Mouse (Mus musculus) heart, embryonic 12.5 days (tissue): ENCODE data around the gene Zxdc. TPM values are rescaled to one million over a fixed set of nuclear protein-coding genes. Genes with fewer than 3 reads are reported as not detected.

Experiments
- ATAC-seq: fragments of 200-750 bp; cut with Nextera tagmentation; 2 replicates; pipeline ENCODE4 v1.8.0; 2017; ENCODE audit warnings: moderate TSS enrichment, moderate library complexity; ENCODE audit not compliant: insufficient number of reproducible peaks, low FRiP score
- H3K27ac ChIP-seq: fragments of 300-500 bp; sonication (generic); 2 replicates; pipeline ENCODE4 v1.5.1; 2016; ENCODE audit warnings: mild to moderate bottlenecking, moderate library complexity; ENCODE audit not compliant: poor library complexity, severe bottlenecking
- H3K27me3 ChIP-seq: fragments of 300-500 bp; sonication (generic); replicated peaks from 2 replicates; pipeline ENCODE4 v1.6.1; 2016; ENCODE audit warnings: mild to moderate bottlenecking, moderate library complexity
- H3K36me3 ChIP-seq: fragments of 300-500 bp; sonication (generic); 2 replicates; pipeline ENCODE4 v1.6.1; 2016; ENCODE audit warnings: mild to moderate bottlenecking, moderate library complexity
- H3K4me1 ChIP-seq: fragments of 300-500 bp; sonication (generic); replicated peaks from 2 replicates; pipeline ENCODE4 v1.6.1; 2016; ENCODE audit warnings: mild to moderate bottlenecking
- H3K4me2 ChIP-seq: fragments of 300-500 bp; sonication (generic); 2 replicates; pipeline ENCODE4 v1.6.1; 2016; ENCODE audit warnings: mild to moderate bottlenecking, moderate library complexity
- H3K4me3 ChIP-seq: fragments of 300-500 bp; sonication (generic); 2 replicates; pipeline ENCODE4 v1.5.1; 2016; ENCODE audit warnings: mild to moderate bottlenecking
- H3K9ac ChIP-seq: fragments of 300-500 bp; sonication (generic); 2 replicates; pipeline ENCODE4 v1.6.1; 2016; ENCODE audit warnings: mild to moderate bottlenecking, moderate library complexity
- H3K9me3 ChIP-seq: fragments of 300-500 bp; sonication (generic); replicated peaks from 2 replicates; pipeline ENCODE4 v1.6.1; 2016; ENCODE audit warnings: mild to moderate bottlenecking, moderate library complexity
- WGBS: fragments of 180-500 bp; shearing (Covaris S2); methylation state at CpG from one replicate; pipeline ENCODE4 v1.1.7; 2016; 5-methylcytosine and 5-hydroxymethylcytosine counted together
- polyA plus RNA-seq: library from polyadenylated mRNA; unstranded; fragments of >200 nt; fragmentation: Nextera tagmentation; extraction: Ambion mirVana; gene quantifications from 2 replicates; pipeline ENCODE4 v1.2.1, GENCODE M21; 2016

Zxdc gene
- polyA plus RNA-seq, 1 experiment from 2014 or later = 10.0 TPM

GRCm38 (mm10) chr6:90347183-90347582, 22.1 kb upstream of the Zxdc start:
- Histone ChIP-seq H3K4me1 (no peaks in the 10 kb centered on the region), H3K36me3 (no peaks in the 10 kb centered on the region), H3K9ac (no peak overlapping the region), H3K27ac (no peak overlapping the region), H3K4me3 (no peak overlapping the region), H3K4me2 (no peak overlapping the region), H3K9me3 (no peaks in the 10 kb centered on the region), H3K27me3 (peaks cover 7% of the 10 kb centered on the region)
- WGBS = 75% methylated on average over 4 of the region's 4 CpGs
- no peak for ATAC-seq

DNA sequence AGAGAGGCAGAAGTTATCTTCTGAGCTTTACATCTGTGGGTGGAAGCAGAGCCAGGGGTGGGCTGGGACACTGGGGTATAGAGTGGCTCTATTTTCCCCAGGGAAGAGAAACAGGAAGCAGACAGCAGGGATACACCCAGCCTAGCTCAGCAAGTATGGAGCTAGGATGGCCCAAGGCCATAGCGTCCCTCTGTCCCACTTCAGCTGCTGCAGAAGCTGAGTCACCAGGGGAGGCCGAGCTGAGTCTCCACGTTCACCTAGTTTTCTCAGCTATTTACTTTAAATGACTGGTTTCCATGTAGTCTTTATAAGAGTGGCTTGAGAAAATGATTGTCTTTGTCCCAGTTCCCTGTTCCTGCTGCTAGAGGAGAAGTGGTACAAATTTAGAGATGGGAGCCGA, 20.8 kb upstream of the Zxdc start:
- Histone ChIP-seq H3K36me3 (no peaks in the 10 kb centered on the region), H3K27ac (no peak overlapping the region), H3K27me3 (peaks cover 5% of the 10 kb centered on the region), H3K4me1 (no peaks in the 10 kb centered on the region), H3K9ac (no peak overlapping the region), H3K4me2 (no peak overlapping the region), H3K9me3 (no peaks in the 10 kb centered on the region), H3K4me3 (no peak overlapping the region)
- 70% methylated on average over 4 of the region's 4 CpGs for WGBS
- no peak for ATAC-seq

DNA sequence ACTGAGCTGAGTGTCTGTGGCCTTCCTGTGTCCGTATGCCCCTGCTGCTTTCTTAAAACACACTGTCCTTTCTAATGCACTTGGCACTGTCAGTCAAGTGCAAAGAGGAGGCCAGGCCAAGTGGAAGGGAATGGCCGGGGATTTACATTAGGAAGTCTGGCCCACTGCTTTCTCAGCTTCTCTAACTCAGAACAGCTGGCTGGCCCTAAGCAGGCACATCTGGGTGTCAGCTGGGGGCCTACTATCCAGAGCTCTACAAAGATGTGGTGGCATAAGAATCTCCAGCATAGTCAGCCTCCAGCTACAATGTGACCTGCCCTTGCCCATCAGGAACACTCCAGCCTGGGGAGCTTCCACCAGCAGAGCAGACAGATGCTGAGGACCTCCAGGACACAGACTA, 19.3 kb upstream of the Zxdc start:
- Histone ChIP-seq H3K36me3 (no peaks in the 10 kb centered on the region), H3K4me2 (no peak overlapping the region), H3K4me1 (no peaks in the 10 kb centered on the region), H3K27ac (no peak overlapping the region), H3K9me3 (no peaks in the 10 kb centered on the region), H3K4me3 (no peak overlapping the region), H3K9ac (no peak overlapping the region), H3K27me3 (no peaks in the 10 kb centered on the region; the same call in 1 of the 2 replicates)
- WGBS = 59% methylated on average over 2 of the region's 2 CpGs
- no peak for ATAC-seq

DNA sequence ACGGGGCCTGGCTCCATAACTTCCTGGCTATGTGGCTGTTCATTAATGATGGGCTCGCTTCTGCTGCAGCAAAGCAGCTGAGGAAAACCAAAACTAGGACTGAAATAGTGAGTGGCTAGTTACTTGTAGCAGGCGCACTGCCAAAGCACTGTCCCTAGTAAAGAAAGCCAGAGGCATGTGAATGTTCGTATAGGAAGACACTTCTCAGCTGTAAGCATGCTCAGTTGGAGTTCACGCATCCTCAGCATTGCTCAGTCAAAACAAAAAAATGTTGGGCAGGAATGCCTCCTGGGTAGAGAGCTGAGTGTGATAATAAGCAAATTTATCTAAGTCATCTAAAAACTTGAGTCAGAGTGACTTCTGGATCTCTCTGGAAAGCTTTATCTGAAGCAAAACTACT, 11.2 kb upstream of the Zxdc start:
- no peaks in the 10 kb centered on the region for H3K9me3 ChIP-seq
- H3K27me3 ChIP-seq = no peaks in the 10 kb centered on the region; the same call in 1 of the 2 replicates
- no peaks in the 10 kb centered on the region for H3K36me3 ChIP-seq
- ATAC-seq = no peak
- peaks cover 23% of the 10 kb centered on the region for H3K4me1 ChIP-seq
- no peak overlapping the region for H3K4me3 ChIP-seq
- 47% methylated on average over 5 of the region's 5 CpGs for WGBS
- H3K27ac ChIP-seq = no peak overlapping the region
- H3K4me2 ChIP-seq = no peak overlapping the region
- H3K9ac ChIP-seq = no peak overlapping the region

DNA sequence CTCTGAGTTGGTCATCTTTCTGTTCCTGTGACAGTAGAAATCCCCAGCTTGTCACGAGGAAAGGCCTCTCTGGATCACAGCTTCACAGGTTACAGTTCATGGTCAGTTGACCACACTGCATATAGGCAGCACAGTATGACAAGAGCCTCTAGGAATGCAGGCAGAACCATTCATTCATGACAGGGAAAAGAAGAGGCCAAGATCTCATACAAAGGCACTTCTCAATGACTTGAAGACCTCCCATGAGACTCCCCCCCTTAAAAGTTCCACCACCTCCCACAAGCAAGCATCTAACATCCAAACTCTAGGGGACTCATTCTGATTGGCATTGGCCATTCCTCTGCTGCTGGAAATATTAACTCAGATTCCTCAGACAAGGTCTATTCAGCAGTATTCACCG, 9.8 kb upstream of the Zxdc start:
- H3K27ac ChIP-seq = no peak overlapping the region

GRCm38 (mm10) chr6:90360024-90360781, 9.1 kb upstream of the Zxdc start:
- WGBS = 40% methylated on average over 7 of the region's 7 CpGs
- H3K4me3 ChIP-seq = no peak overlapping the region
- H3K36me3 ChIP-seq = no peaks in the 10 kb centered on the region
- no peak overlapping the region for H3K9ac ChIP-seq
- peak overlapping the region; percentile 32; the same call in 1 of the 2 replicates for H3K27ac ChIP-seq
- peaks cover 23% of the 10 kb centered on the region for H3K4me1 ChIP-seq
- H3K4me2 ChIP-seq = no peak overlapping the region
- no peaks in the 10 kb centered on the region for H3K9me3 ChIP-seq
- no peaks in the 10 kb centered on the region; the same call in 1 of the 2 replicates for H3K27me3 ChIP-seq
- peak; percentile 52 for ATAC-seq

More for the DNA sequence above, 9.8 kb upstream of the Zxdc start:
- no peak overlapping the region for H3K4me2 ChIP-seq
- no peaks in the 10 kb centered on the region for H3K36me3 ChIP-seq
- H3K4me1 ChIP-seq = peaks cover 23% of the 10 kb centered on the region
- ATAC-seq = no peak
- H3K9me3 ChIP-seq = no peaks in the 10 kb centered on the region
- H3K27me3 ChIP-seq = no peaks in the 10 kb centered on the region; the same call in 1 of the 2 replicates
- no peak overlapping the region for H3K4me3 ChIP-seq
- no peak overlapping the region for H3K9ac ChIP-seq
- WGBS = 63% methylated on average over 2 of the region's 2 CpGs

DNA sequence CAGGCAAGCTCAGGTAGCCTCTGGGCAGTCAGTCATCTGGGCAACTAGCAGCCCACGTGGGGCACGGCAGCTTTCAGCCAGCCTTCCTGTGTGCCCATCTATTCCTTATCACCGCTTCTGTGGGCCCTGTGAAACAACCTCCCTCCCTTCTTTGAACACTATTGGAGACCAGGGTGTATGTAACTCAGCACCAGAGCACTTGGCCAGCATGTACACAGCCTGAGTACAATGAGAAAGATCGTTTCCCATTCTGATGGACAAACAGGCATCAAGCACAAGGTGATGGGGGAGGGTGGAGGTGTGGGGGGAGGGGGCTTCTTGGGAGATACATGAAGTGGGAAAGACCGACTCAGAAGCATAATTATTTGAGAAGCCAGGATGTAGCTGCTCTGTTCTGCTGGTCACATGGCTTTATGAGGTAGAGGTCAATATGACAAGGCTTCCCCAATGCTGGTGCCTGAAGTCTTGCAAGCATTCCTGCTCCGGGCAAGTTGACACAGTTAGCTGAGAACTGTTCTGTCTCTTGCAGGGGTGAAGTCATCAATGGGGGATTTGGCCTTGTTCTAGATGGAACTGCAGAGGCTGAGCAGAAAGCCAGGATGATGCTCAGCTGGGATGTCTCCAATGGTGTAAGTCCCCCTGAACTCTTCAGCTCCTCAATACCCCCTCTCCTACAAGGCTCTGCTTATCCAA, 8.2 kb upstream of the Zxdc start:
- ATAC-seq = no peak
- Histone ChIP-seq H3K4me1 (peaks cover 23% of the 10 kb centered on the region), H3K36me3 (no peaks in the 10 kb centered on the region), H3K9ac (no peak overlapping the region), H3K9me3 (no peaks in the 10 kb centered on the region), H3K4me3 (no peak overlapping the region), H3K27me3 (no peaks in the 10 kb centered on the region; the same call in 1 of the 2 replicates), H3K27ac (peak overlapping the region; percentile 32; the same call in 1 of the 2 replicates), H3K4me2 (no peak overlapping the region)
- 76% methylated on average over 6 of the region's 6 CpGs for WGBS

- Histone ChIP-seq H3K4me3 (no peak overlapping the region), H3K27me3 (peaks cover 4% of the 10 kb centered on the region; the same call in 1 of the 2 replicates), H3K9ac (no peak overlapping the region), H3K27ac (no peak overlapping the region), H3K4me1 (peaks cover 23% of the 10 kb centered on the region), H3K36me3 (no peaks in the 10 kb centered on the region), H3K4me2 (no peak overlapping the region), H3K9me3 (no peaks in the 10 kb centered on the region)
- WGBS = 68% methylated on average over 5 of the region's 5 CpGs
- no peak for ATAC-seq
Observed at GRCm38 (mm10) chr6:90363301-90363700, 6.0 kb upstream of the Zxdc start.

GRCm38 (mm10) chr6:90369725-90370553, 647 bp downstream of the Zxdc start:
- Histone ChIP-seq H3K9me3 (no peaks in the 10 kb centered on the region), H3K4me1 (peaks cover 26% of the 10 kb centered on the region), H3K9ac (peak overlapping the region; percentile 91), H3K36me3 (peaks cover 25% of the 10 kb centered on the region), H3K4me2 (peak overlapping the region; percentile 100), H3K27me3 (0 out of 2 replicates have a peak, but pooled peaks cover 4% of the 10 kb centered on the region), H3K27ac (peak overlapping the region; percentile 75), H3K4me3 (peak overlapping the region; percentile 96)
- under 1% methylated on average over 81 of the region's 98 CpGs for WGBS
- ATAC-seq = peak; percentile 77

DNA sequence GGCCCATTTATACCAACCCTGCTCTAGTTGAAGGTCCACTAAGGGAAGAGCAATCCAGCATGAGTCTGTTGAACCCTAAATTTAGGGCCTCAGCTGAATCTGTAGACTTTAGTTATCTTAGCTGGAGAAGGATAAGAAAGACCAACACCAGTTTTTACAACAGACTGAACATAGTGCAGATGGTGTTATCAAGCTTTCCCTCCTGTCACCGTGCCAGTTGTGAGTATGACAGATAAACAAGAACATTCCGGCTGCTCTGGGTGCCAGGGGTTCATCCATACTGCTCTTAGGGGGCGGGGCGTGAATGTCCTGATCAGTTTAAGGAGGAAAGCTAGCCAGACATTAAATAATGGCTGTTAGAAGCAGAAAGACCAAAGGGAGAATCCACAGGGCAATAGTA, 5.4 kb downstream of the Zxdc start:
- peaks cover 64% of the 10 kb centered on the region for H3K36me3 ChIP-seq
- no peak overlapping the region for H3K9ac ChIP-seq
- H3K4me2 ChIP-seq = no peak overlapping the region
- H3K4me1 ChIP-seq = peaks cover 26% of the 10 kb centered on the region
- H3K9me3 ChIP-seq = no peaks in the 10 kb centered on the region
- no peaks in the 10 kb centered on the region for H3K27me3 ChIP-seq
- no peak overlapping the region for H3K4me3 ChIP-seq
- no peak overlapping the region for H3K27ac ChIP-seq
- 48% methylated on average over 4 of the region's 4 CpGs for WGBS
- no peak; the same call in 1 of the 2 replicates for ATAC-seq

- H3K4me2 ChIP-seq = no peak overlapping the region
- no peaks in the 10 kb centered on the region for H3K27me3 ChIP-seq
- no peak overlapping the region for H3K4me3 ChIP-seq
- H3K36me3 ChIP-seq = peaks cover 89% of the 10 kb centered on the region
- no peak overlapping the region for H3K9ac ChIP-seq
- no peak for ATAC-seq
- peaks cover 5% of the 10 kb centered on the region; the same call in 1 of the 2 replicates for H3K4me1 ChIP-seq
- H3K9me3 ChIP-seq = no peaks in the 10 kb centered on the region
- no peak overlapping the region for H3K27ac ChIP-seq
- WGBS = 95% methylated on average over 2 of the region's 2 CpGs
Observed at GRCm38 (mm10) chr6:90377708-90378107, 8.4 kb downstream of the Zxdc start.
